Mouse (Mus musculus) MEL (cell line): ENCODE results near the gene Fcnb.

Experiments
- CTCF ChIP-seq, 3 experiments: IDR thresholded peaks in 2 of 3; conservative IDR thresholded peaks in 1 of 3; 2 replicates each; pipeline ENCODE4 v1.5.1; 2011 to 2012; ENCODE audit warnings: low read length in 3 of 3, low read depth in 2 of 3, mild to moderate bottlenecking in 2 of 3, improper control_type of control experiment in 1 of 3, inconsistent platforms in 1 of 3, mixed read lengths in 1 of 3, moderate library complexity in 1 of 3; ENCODE audit not compliant: control insufficient read depth in 1 of 3, insufficient read depth in 1 of 3, poor library complexity in 1 of 3, severe bottlenecking in 1 of 3
- EP300 ChIP-seq, 2 experiments: IDR thresholded peaks; 2 replicates each; pipeline ENCODE4 v1.6.1; 2011; ENCODE audit warnings: improper control_type of control experiment in 2 of 2, low read length in 2 of 2, low read depth in 1 of 2, mild to moderate bottlenecking in 1 of 2
- GABPA ChIP-seq: IDR thresholded peaks from 2 replicates; pipeline ENCODE4 v1.6.1; 2012; ENCODE audit warnings: low read depth, mild to moderate bottlenecking, inconsistent platforms, low read length, improper control_type of control experiment, moderate library complexity
- HCFC1 ChIP-seq: IDR thresholded peaks from 2 replicates; pipeline ENCODE4 v1.6.1; 2012; ENCODE audit warnings: low read depth, mild to moderate bottlenecking, inconsistent platforms, low read length, improper control_type of control experiment, moderate library complexity
- MAFK ChIP-seq: IDR thresholded peaks from 2 replicates; pipeline ENCODE4 v1.6.1; 2011; ENCODE audit warnings: low read depth, mild to moderate bottlenecking, low read length, improper control_type of control experiment, borderline replicate concordance
- NRF1 ChIP-seq: IDR thresholded peaks from 2 replicates; pipeline ENCODE4 v1.6.1; 2014; ENCODE audit warnings: low read depth, mild to moderate bottlenecking, inconsistent platforms, low read length, improper control_type of control experiment, moderate library complexity; ENCODE audit not compliant: poor library complexity, insufficient read depth, severe bottlenecking
- POLR2A ChIP-seq, 2 experiments: IDR thresholded peaks; 2 replicates each; pipeline ENCODE4 v1.6.1; 2011 to 2012; ENCODE audit warnings: low read length in 2 of 2, mild to moderate bottlenecking in 2 of 2, control low read depth in 1 of 2, improper control_type of control experiment in 1 of 2, low read depth in 1 of 2, moderate library complexity in 1 of 2; ENCODE audit not compliant: control insufficient read depth in 1 of 2, insufficient read depth in 1 of 2, poor library complexity in 1 of 2
- RCOR1 ChIP-seq: IDR thresholded peaks from 2 replicates; pipeline ENCODE4 v1.6.1; 2012; ENCODE audit warnings: low read depth, mild to moderate bottlenecking, inconsistent platforms, low read length, improper control_type of control experiment
- TCF12 ChIP-seq: IDR thresholded peaks from 2 replicates; pipeline ENCODE4 v1.6.1; 2014; ENCODE audit warnings: low read depth, mild to moderate bottlenecking, inconsistent platforms, low read length, improper control_type of control experiment, moderate library complexity
- UBTF ChIP-seq: IDR thresholded peaks from 2 replicates; pipeline ENCODE4 v1.6.1; 2012; ENCODE audit warnings: low read depth, mild to moderate bottlenecking, inconsistent platforms, low read length, improper control_type of control experiment, moderate library complexity, borderline replicate concordance; ENCODE audit not compliant: insufficient read depth
- USF1 ChIP-seq: IDR thresholded peaks from 2 replicates; pipeline ENCODE4 v1.6.1; 2014; ENCODE audit warnings: low read depth, mild to moderate bottlenecking, inconsistent platforms, low read length, improper control_type of control experiment, moderate library complexity
- ZC3H11A ChIP-seq: IDR thresholded peaks from 2 replicates; pipeline ENCODE4 v1.6.1; 2012; ENCODE audit warnings: low read depth, mild to moderate bottlenecking, inconsistent platforms, low read length, improper control_type of control experiment
- ZNF384 ChIP-seq: IDR thresholded peaks from 2 replicates; pipeline ENCODE4 v1.6.1; 2012; ENCODE audit warnings: low read depth, mild to moderate bottlenecking, inconsistent platforms, low read length, improper control_type of control experiment

GRCm38 (mm10) chr2:28040466-28040865 is 44.2 kb downstream of the Fcnb start:
- TF ChIP-seq ZC3H11A (no peak), RCOR1 (no peak), CTCF (IDR thresholded peaks at IDR 0.05 in 2 of 3, conservative IDR thresholded peaks at IDR 0.05 in 1 of 3; ENCODE audit: control insufficient read depth in 1 of 3, insufficient read depth in 1 of 3, low read depth in 2 of 3, low read length in 3 of 3, poor library complexity in 1 of 3, severe bottlenecking in 1 of 3) (no peak), TCF12 (no peak), EP300 (IDR thresholded peaks at IDR 0.05; ENCODE audit: low read depth in 1 of 2, low read length in 2 of 2) (no peak), GABPA (no peak), NRF1 (no peak), USF1 (no peak), ZNF384 (no peak), HCFC1 (no peak), UBTF (no peak), MAFK (no peak), POLR2A (IDR thresholded peaks at IDR 0.05; ENCODE audit: control insufficient read depth in 1 of 2, insufficient read depth in 1 of 2, low read depth in 1 of 2, low read length in 2 of 2, poor library complexity in 1 of 2) (no peak)
